Mouse (Mus musculus) ES-Bruce4 (cell line): Measurements from ENCODE around the gene Tex26. TPM values are rescaled to one million over a fixed set of nuclear protein-coding genes. Genes with fewer than 3 reads are reported as not detected.

Experiments used
- H3K27ac ChIP-seq: 2 replicates; pipeline ENCODE4 v1.5.1; 2012; ENCODE audit warnings: low read length, inconsistent platforms; ENCODE audit not compliant: insufficient read depth
- H3K27me3 ChIP-seq: 2 replicates; pipeline ENCODE4 v1.6.1; 2012; ENCODE audit warnings: mild to moderate bottlenecking, low read length, inconsistent platforms; ENCODE audit not compliant: control insufficient read depth, poor library complexity, insufficient read depth, severe bottlenecking
- H3K36me3 ChIP-seq: 2 replicates; pipeline ENCODE4 v1.6.1; 2012; ENCODE audit warnings: inconsistent platforms, mild to moderate bottlenecking, low read length, moderate library complexity; ENCODE audit not compliant: control insufficient read depth, poor library complexity, insufficient read depth, severe bottlenecking
- H3K4me1 ChIP-seq: one replicate; pipeline ENCODE4 v1.8.1; 2011; ENCODE audit warnings: low read length; ENCODE audit not compliant: control insufficient read depth, insufficient read depth
- H3K4me3 ChIP-seq: 2 replicates; pipeline ENCODE4 v1.5.1; 2011; ENCODE audit warnings: low read depth, mild to moderate bottlenecking, low read length
- H3K9ac ChIP-seq: 2 replicates; pipeline ENCODE4 v1.6.1; 2012; ENCODE audit warnings: low read depth, mild to moderate bottlenecking, inconsistent platforms; ENCODE audit not compliant: poor library complexity, severe bottlenecking
- H3K9me3 ChIP-seq: replicated peaks from 2 replicates; pipeline ENCODE4 v1.6.1; 2012; ENCODE audit warnings: mild to moderate bottlenecking, low read length, inconsistent platforms; ENCODE audit not compliant: control insufficient read depth, poor library complexity, insufficient read depth, severe bottlenecking
- CTCF ChIP-seq: IDR thresholded peaks from one replicate; pipeline ENCODE4 v1.8.1; 2011; ENCODE audit warnings: low read depth, low read length
- EP300 ChIP-seq: IDR thresholded peaks from 2 replicates; pipeline ENCODE4 v1.6.1; 2011; ENCODE audit warnings: low read depth, low read length; ENCODE audit not compliant: insufficient read depth
- POLR2A ChIP-seq: IDR thresholded peaks from one replicate; pipeline ENCODE4 v1.8.1; 2011; ENCODE audit warnings: low read length; ENCODE audit not compliant: insufficient read depth
- polyA plus RNA-seq: library from polyadenylated mRNA; stranded (reverse); fragments of >200 nt; gene quantifications from 2 replicates; pipeline ENCODE4 v1.2.4, GENCODE M21; 2011; ENCODE audit warnings: low read depth; ENCODE audit not compliant: missing spikeins, insufficient read depth, insufficient read length

Tex26 gene
- polyA plus RNA-seq, 1 experiment = 3.2 TPM

GRCm38 (mm10) chr5:149485447-149485846 is 46.0 kb downstream of the Tex26 start:
- no peaks in the 10 kb centered on the region for H3K4me1 ChIP-seq
- no peak overlapping the region for H3K9ac ChIP-seq
- no peaks in the 10 kb centered on the region for H3K27me3 ChIP-seq
- no peaks in the 10 kb centered on the region for H3K36me3 ChIP-seq
- no peak overlapping the region for H3K27ac ChIP-seq
- TF ChIP-seq POLR2A (no peak), EP300 (no peak), CTCF (no peak)
- H3K9me3 ChIP-seq = no peaks in the 10 kb centered on the region
- no peak overlapping the region for H3K4me3 ChIP-seq

GRCm38 (mm10) chr5:149488360-149489021 is 49.0 kb downstream of the Tex26 start:
- H3K4me3 ChIP-seq = no peak overlapping the region
- no peaks in the 10 kb centered on the region for H3K27me3 ChIP-seq

GRCm38 (mm10) chr5:149489136-149489535 is 49.7 kb downstream of the Tex26 start:
- TF ChIP-seq EP300 (no peak), POLR2A (no peak), CTCF (no peak)
- H3K9ac ChIP-seq = no peak overlapping the region
- H3K9me3 ChIP-seq = no peaks in the 10 kb centered on the region
- H3K4me1 ChIP-seq = no peaks in the 10 kb centered on the region
- no peak overlapping the region for H3K27ac ChIP-seq
- H3K4me3 ChIP-seq = no peak overlapping the region
- H3K27me3 ChIP-seq = no peaks in the 10 kb centered on the region
- H3K36me3 ChIP-seq = no peaks in the 10 kb centered on the region

More at GRCm38 (mm10) chr5:149488360-149489021, 49.0 kb downstream of the Tex26 start:
- H3K36me3 ChIP-seq = no peaks in the 10 kb centered on the region
- no peak overlapping the region for H3K9ac ChIP-seq
- H3K4me1 ChIP-seq = no peaks in the 10 kb centered on the region
- no peaks in the 10 kb centered on the region for H3K9me3 ChIP-seq
- no peak overlapping the region for H3K27ac ChIP-seq
- TF ChIP-seq CTCF (no peak), POLR2A (no peak), EP300 (0 out of 2 replicates have a peak, but pooled peaks have one; percentile 15)

- Histone ChIP-seq H3K4me1 (peaks cover 3% of the 10 kb centered on the region), H3K9ac (no peak overlapping the region), H3K9me3 (no peaks in the 10 kb centered on the region), H3K27ac (no peak overlapping the region), H3K36me3 (no peaks in the 10 kb centered on the region), H3K27me3 (no peaks in the 10 kb centered on the region), H3K4me3 (no peak overlapping the region)
- TF ChIP-seq CTCF (peak; percentile 20), POLR2A (no peak)
Observed at GRCm38 (mm10) chr5:149490275-149490674, 50.8 kb downstream of the Tex26 start.

- Histone ChIP-seq H3K4me1 (peaks cover 5% of the 10 kb centered on the region), H3K4me3 (no peak overlapping the region), H3K27me3 (no peaks in the 10 kb centered on the region), H3K9me3 (no peaks in the 10 kb centered on the region), H3K9ac (no peak overlapping the region), H3K27ac (no peak overlapping the region), H3K36me3 (no peaks in the 10 kb centered on the region)
- TF ChIP-seq POLR2A (no peak), EP300 (no peak), CTCF (no peak)
Observed at GRCm38 (mm10) chr5:149495655-149496054, 56.2 kb downstream of the Tex26 start.

GRCm38 (mm10) chr5:149496401-149497066 is 57.1 kb downstream of the Tex26 start:
- Histone ChIP-seq H3K9ac (no peak overlapping the region), H3K27me3 (no peaks in the 10 kb centered on the region), H3K4me1 (peaks cover 5% of the 10 kb centered on the region), H3K9me3 (no peaks in the 10 kb centered on the region), H3K27ac (no peak overlapping the region), H3K36me3 (no peaks in the 10 kb centered on the region), H3K4me3 (no peak overlapping the region)
- TF ChIP-seq POLR2A = no peak
- TF ChIP-seq CTCF = no peak
- no peak for TF ChIP-seq EP300
